Mouse (Mus musculus): ENCODE data around the gene Cdyl2. TPM values are rescaled to one million over a fixed set of nuclear protein-coding genes. Genes with fewer than 3 reads are reported as not detected.

The Cdyl2 gene
- polyA plus RNA-seq (2014; fragmentation: Nextera tagmentation; extraction: Ambion mirVana), result 7.8 and 10.2 TPM in 2 replicates

DNA sequence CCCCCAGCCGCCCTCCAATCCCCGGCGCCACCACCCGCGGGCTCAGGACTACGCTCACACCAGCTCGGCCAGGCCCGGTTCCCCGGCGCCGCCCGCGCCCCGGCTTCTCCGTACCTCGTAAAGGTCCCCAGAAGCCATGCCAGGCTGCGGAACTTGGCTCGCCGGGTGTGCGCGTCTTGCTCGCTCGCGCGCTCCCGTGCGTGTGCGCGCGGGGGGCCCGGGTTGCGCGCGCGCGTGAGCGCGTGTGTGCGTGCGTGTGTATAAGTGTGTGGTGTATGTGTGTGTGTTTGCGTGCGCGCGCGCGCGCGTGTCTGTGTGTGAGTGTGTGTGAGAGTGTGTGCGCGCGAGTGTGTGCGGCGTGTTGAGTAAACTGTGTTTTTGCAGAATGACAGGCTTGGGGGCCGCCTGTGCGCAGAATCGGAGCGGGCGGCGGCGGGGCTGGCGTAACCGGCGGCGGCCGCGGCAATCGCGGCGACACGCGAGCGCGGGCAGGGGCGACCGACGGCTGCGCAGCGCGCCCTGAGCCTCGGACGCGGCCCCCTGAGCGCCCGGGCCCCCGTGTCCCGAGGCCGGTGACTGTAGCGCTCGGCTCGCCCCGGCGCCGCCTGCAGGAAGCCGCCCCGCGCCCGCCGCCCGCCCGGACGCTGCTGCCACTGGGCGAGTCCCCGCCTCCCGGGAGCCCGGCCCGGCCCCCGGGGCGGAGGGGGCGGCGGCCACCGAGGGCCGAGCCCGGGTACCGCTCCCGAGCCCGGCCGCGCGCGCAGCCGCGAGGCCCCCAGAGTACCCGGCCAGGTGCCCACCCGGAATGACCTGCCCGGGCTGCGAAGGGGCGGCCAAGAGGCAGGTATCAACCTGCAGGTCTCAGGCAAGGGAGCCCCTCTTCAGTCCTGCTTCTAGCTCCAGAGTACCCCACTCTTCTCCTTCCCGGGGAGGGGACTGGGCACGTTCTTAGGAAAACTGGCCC is at the start of gene Cdyl2:
TSS of gene Cdyl2 (minus strand) at position 308 of the 964 bp plus-strand sequence.
- H3K27me3 ChIP-seq (ENCODE audit: control insufficient read depth, insufficient read depth, low read length), result no peaks in the 10 kb centered on the region
- H3K27ac ChIP-seq (ENCODE audit: low read depth, low read length), result peak within 1 kb of the TSS; percentile 73
- peak within 1 kb of the TSS; percentile 91 for H3K9ac ChIP-seq (ENCODE audit: low read length)
- DNase-seq (ENCODE audit: low spot score), result peak; percentile 86
- WGBS, result under 1% methylated on average over 97 of the region's 129 CpGs
- peak; percentile 84 for ATAC-seq (ENCODE audit: insufficient read depth, low FRiP score, low TSS enrichment)
- H3K4me3 ChIP-seq (ENCODE audit: low read depth, low read length), result peak within 1 kb of the TSS; percentile 77
- no peaks in the 10 kb centered on the region for H3K36me3 ChIP-seq (ENCODE audit: control insufficient read depth, insufficient read depth, low read length)
- H3K4me1 ChIP-seq (ENCODE audit: control insufficient read depth, insufficient read depth, low read length), result no peaks in the 10 kb centered on the region
- H3K9me3 ChIP-seq (ENCODE audit: control insufficient read depth, low read length), result no peaks in the 10 kb centered on the region
- H3K4me2 ChIP-seq (ENCODE audit: low read depth), result peak within 1 kb of the TSS; percentile 76

DNA sequence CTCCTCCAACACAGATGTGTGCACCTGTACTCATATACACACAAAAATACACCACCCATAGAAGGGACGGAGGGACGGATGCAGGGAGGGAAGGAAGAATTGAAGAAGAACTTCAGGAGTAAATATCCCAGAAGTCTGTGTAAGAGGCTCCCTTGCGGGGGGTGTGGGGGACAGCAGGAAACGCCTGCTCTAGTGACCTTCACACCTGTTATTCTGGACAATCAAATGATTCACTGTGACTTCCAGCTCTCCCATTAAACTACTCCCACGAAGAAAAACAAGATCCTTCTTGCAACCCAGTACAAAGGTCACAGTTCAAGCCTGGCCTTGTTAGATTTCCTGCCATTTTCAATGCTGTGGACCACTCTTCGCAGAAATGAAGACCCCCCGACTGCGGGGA is 47.8 kb upstream of the Cdyl2 start:
- Histone ChIP-seq H3K4me1 (ENCODE audit: control insufficient read depth, insufficient read depth, low read length) (no peaks in the 10 kb centered on the region), H3K4me3 (ENCODE audit: low read depth, low read length) (no peak overlapping the region), H3K9me3 (ENCODE audit: control insufficient read depth, low read length) (no peaks in the 10 kb centered on the region), H3K27ac (ENCODE audit: low read depth, low read length) (no peak overlapping the region), H3K36me3 (ENCODE audit: control insufficient read depth, insufficient read depth, low read length) (no peaks in the 10 kb centered on the region), H3K4me2 (ENCODE audit: low read depth) (no peak overlapping the region), H3K9ac (ENCODE audit: low read length) (no peak overlapping the region), H3K27me3 (ENCODE audit: control insufficient read depth, insufficient read depth, low read length) (no peaks in the 10 kb centered on the region)
- DNase-seq (ENCODE audit: low spot score) (no peak), ATAC-seq (ENCODE audit: insufficient read depth, low FRiP score, low TSS enrichment) (no peak)
- 75% methylated on average over 8 of the region's 8 CpGs for WGBS

DNA sequence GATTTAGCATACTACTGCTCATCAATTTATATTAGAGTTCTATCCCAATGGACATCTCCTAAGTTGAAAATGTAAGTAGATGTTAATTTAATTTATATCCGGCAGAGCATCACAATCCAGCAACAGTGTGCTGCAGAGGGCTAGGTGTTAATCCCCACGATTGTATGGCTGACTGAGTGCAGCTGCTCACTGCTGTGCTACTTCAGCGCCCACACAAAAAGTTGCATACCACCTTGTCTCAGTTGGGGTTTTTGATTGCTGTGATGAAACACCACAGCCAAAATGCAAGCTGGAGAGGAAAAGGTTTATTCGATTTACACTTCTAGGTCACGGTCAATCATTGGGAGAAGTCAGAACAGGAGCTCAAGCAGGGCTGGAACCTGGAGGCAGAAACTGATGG is 41.4 kb upstream of the Cdyl2 start:
- Histone ChIP-seq H3K36me3 (ENCODE audit: control insufficient read depth, insufficient read depth, low read length) (no peaks in the 10 kb centered on the region), H3K4me1 (ENCODE audit: control insufficient read depth, insufficient read depth, low read length) (no peaks in the 10 kb centered on the region), H3K27me3 (ENCODE audit: control insufficient read depth, insufficient read depth, low read length) (no peaks in the 10 kb centered on the region), H3K9ac (ENCODE audit: low read length) (no peak overlapping the region), H3K4me3 (ENCODE audit: low read depth, low read length) (no peak overlapping the region), H3K27ac (ENCODE audit: low read depth, low read length) (no peak overlapping the region), H3K4me2 (ENCODE audit: low read depth) (no peak overlapping the region), H3K9me3 (ENCODE audit: control insufficient read depth, low read length) (no peaks in the 10 kb centered on the region)
- WGBS, result 93% methylated on average over 5 of the region's 5 CpGs
- no peak for ATAC-seq (ENCODE audit: insufficient read depth, low FRiP score, low TSS enrichment)
- DNase-seq (ENCODE audit: low spot score), result no peak

DNA sequence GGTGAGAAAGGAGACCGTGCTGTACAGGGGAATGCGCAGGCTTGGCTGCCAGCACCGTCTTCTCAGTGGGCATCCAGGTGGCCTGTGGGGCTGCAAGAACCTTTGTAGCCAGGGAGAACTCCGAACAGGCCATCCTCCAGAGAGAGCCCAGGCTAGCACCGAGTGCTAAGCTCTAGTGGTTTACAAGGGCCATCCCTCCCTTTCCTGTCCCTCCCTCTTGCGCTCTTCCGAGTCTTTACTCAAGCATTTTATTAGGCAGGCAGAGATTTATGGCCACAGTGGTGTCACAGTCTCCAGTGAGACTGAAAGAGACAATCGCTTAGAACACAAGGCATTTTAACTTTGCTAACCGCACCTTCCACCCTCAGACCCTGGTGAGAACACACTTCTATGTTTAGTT is 39.9 kb upstream of the Cdyl2 start:
- H3K36me3 ChIP-seq (ENCODE audit: control insufficient read depth, insufficient read depth, low read length), result no peaks in the 10 kb centered on the region
- WGBS, result 64% methylated on average over 9 of the region's 9 CpGs
- no peaks in the 10 kb centered on the region for H3K9me3 ChIP-seq (ENCODE audit: control insufficient read depth, low read length)
- H3K9ac ChIP-seq (ENCODE audit: low read length), result no peak overlapping the region
- DNase-seq (ENCODE audit: low spot score) (no peak), ATAC-seq (ENCODE audit: insufficient read depth, low FRiP score, low TSS enrichment) (no peak)
- H3K4me1 ChIP-seq (ENCODE audit: control insufficient read depth, insufficient read depth, low read length), result no peaks in the 10 kb centered on the region
- H3K27ac ChIP-seq (ENCODE audit: low read depth, low read length), result no peak overlapping the region
- no peak overlapping the region for H3K4me3 ChIP-seq (ENCODE audit: low read depth, low read length)
- no peak overlapping the region for H3K4me2 ChIP-seq (ENCODE audit: low read depth)
- H3K27me3 ChIP-seq (ENCODE audit: control insufficient read depth, insufficient read depth, low read length), result no peaks in the 10 kb centered on the region

DNA sequence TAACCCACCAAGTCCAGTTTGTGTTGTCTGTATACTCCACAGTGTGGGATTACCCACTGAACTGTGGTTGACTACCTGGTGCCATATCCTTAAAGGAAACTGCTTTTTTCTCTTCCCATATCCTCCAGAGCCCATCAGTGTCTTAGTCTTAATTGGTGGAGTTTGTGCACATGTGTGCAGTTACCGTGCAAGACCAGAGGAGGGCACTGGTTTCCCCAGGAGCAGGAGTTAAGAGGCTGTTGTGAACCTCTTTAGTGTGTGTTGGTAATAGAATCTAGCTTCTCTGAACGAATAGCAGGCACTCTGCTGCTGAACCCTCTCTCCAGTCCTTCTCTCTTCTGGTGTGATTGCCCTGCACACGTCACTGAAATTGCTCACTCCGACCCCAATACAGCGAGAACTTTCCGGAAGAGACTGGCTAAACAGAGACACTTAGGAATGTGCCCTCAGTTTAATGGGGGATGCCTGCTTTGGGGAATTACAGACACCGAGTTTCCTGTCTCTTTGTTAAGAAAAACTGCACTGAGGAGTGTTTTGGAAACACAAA is 39.1 kb upstream of the Cdyl2 start:
- Histone ChIP-seq H3K27ac (ENCODE audit: low read depth, low read length) (no peak overlapping the region), H3K4me3 (ENCODE audit: low read depth, low read length) (no peak overlapping the region), H3K4me1 (ENCODE audit: control insufficient read depth, insufficient read depth, low read length) (no peaks in the 10 kb centered on the region), H3K4me2 (ENCODE audit: low read depth) (no peak overlapping the region), H3K9ac (ENCODE audit: low read length) (no peak overlapping the region), H3K9me3 (ENCODE audit: control insufficient read depth, low read length) (no peaks in the 10 kb centered on the region), H3K36me3 (ENCODE audit: control insufficient read depth, insufficient read depth, low read length) (no peaks in the 10 kb centered on the region), H3K27me3 (ENCODE audit: control insufficient read depth, insufficient read depth, low read length) (no peaks in the 10 kb centered on the region)
- 82% methylated on average over 7 of the region's 7 CpGs for WGBS
- ATAC-seq (ENCODE audit: insufficient read depth, low FRiP score, low TSS enrichment) (no peak), DNase-seq (ENCODE audit: low spot score) (no peak)

DNA sequence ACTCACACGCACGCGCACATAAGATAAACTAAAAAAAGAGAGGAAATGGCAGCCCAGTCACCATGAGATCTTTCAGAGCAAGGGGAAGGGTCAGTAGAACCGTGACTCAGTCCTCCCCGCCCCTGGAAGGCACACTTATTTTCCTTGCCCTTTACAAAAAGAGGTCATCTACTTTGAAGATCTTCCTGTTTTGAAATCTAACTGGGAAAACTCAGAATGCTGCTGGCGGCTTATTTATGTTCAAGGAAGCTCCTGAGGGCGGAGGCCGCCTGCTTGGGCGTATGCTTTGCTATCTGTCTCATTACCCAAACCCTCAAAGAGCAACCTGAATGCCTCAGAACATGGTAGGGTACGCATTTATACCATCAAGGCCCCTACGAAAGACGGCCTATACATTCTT is 38.0 kb upstream of the Cdyl2 start:
- Histone ChIP-seq H3K9me3 (ENCODE audit: control insufficient read depth, low read length) (no peaks in the 10 kb centered on the region), H3K4me1 (ENCODE audit: control insufficient read depth, insufficient read depth, low read length) (no peaks in the 10 kb centered on the region), H3K27me3 (ENCODE audit: control insufficient read depth, insufficient read depth, low read length) (no peaks in the 10 kb centered on the region), H3K36me3 (ENCODE audit: control insufficient read depth, insufficient read depth, low read length) (no peaks in the 10 kb centered on the region), H3K9ac (ENCODE audit: low read length) (no peak overlapping the region), H3K4me3 (ENCODE audit: low read depth, low read length) (no peak overlapping the region), H3K27ac (ENCODE audit: low read depth, low read length) (no peak overlapping the region), H3K4me2 (ENCODE audit: low read depth) (no peak overlapping the region)
- no peak for DNase-seq (ENCODE audit: low spot score)
- WGBS, result 83% methylated on average over 12 of the region's 12 CpGs
- ATAC-seq (ENCODE audit: insufficient read depth, low FRiP score, low TSS enrichment), result no peak

DNA sequence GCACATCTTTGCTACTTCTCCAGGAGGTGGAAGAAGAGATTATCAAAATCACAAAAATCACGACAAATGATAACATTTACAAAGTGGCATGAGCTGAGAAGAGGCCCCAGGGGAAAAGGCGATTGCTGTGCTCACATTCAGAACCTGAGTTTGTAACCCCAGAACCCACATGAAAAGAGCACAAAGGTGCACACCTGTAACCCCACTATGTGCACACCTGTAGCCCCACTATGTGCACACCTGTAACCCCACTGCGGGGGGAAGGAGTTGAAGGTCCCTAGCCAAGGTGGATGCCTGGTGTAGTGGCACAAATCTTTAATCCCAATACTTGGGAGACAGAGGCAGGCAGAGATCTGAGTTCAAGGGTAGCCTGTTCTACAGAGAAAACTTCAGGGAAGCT is 23.4 kb upstream of the Cdyl2 start:
- no peaks in the 10 kb centered on the region for H3K27me3 ChIP-seq (ENCODE audit: control insufficient read depth, insufficient read depth, low read length)
- H3K4me2 ChIP-seq (ENCODE audit: low read depth), result no peak overlapping the region
- no peak overlapping the region for H3K4me3 ChIP-seq (ENCODE audit: low read depth, low read length)
- no peak for ATAC-seq (ENCODE audit: insufficient read depth, low FRiP score, low TSS enrichment)
- H3K27ac ChIP-seq (ENCODE audit: low read depth, low read length), result no peak overlapping the region
- H3K4me1 ChIP-seq (ENCODE audit: control insufficient read depth, insufficient read depth, low read length), result no peaks in the 10 kb centered on the region
- H3K9ac ChIP-seq (ENCODE audit: low read length), result no peak overlapping the region
- no peak for DNase-seq (ENCODE audit: low spot score)
- no peaks in the 10 kb centered on the region for H3K36me3 ChIP-seq (ENCODE audit: control insufficient read depth, insufficient read depth, low read length)
- WGBS, result 80% methylated on average over 3 of the region's 3 CpGs
- no peaks in the 10 kb centered on the region for H3K9me3 ChIP-seq (ENCODE audit: control insufficient read depth, low read length)

DNA sequence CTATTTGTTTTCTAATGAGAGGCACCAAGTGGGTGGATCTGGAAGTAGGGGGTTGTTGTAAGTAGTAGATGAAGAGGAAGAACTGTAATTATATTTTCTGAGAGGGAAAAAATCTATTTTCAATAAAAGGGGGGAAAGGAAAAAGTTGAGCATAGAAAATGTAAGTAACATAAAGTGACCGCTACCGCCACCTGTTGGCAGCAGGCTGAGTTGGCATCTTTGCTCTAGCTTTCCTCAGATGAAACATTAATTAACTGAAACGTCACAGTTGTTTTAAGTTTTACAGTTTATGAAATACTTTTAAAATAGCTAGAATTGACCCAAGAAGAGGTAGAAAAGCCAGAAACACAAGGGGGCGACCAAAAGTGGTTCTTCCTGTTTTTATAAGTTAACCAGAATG is 22.8 kb upstream of the Cdyl2 start:
- no peak overlapping the region for H3K4me3 ChIP-seq (ENCODE audit: low read depth, low read length)
- WGBS, result 9% methylated on average over 4 of the region's 4 CpGs

DNA sequence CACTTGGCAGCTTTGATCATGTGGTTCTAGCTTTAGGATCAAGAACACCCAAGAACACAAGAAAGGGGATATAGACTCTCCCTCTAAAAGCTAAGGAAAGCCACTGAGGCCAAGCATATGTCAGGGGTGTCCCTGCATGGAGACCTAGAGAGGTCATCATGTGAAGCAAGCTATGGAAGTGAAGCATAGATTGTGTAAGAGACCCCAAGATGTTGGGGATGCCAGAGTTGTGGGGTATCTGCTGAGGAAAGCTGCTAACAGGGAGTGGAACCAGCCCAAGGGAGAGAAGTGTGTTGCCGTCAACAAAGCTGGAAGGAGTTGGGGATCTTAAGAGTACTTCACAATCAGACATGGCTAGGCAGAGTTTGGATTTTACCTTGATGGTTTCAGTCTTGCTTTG is 7.9 kb upstream of the Cdyl2 start:
- Histone ChIP-seq H3K27ac (ENCODE audit: low read depth, low read length) (no peak overlapping the region), H3K9me3 (ENCODE audit: control insufficient read depth, low read length) (no peaks in the 10 kb centered on the region), H3K36me3 (ENCODE audit: control insufficient read depth, insufficient read depth, low read length) (no peaks in the 10 kb centered on the region), H3K9ac (ENCODE audit: low read length) (no peak overlapping the region), H3K4me3 (ENCODE audit: low read depth, low read length) (no peak overlapping the region), H3K4me1 (ENCODE audit: control insufficient read depth, insufficient read depth, low read length) (no peaks in the 10 kb centered on the region), H3K4me2 (ENCODE audit: low read depth) (no peak overlapping the region), H3K27me3 (ENCODE audit: control insufficient read depth, insufficient read depth, low read length) (no peaks in the 10 kb centered on the region)
- WGBS, result 94% methylated on average over 1 of the region's 1 CpGs
- no peak for DNase-seq (ENCODE audit: low spot score)
- ATAC-seq (ENCODE audit: insufficient read depth, low FRiP score, low TSS enrichment), result no peak

More for the DNA sequence above, 22.8 kb upstream of the Cdyl2 start:
- no peak overlapping the region for H3K27ac ChIP-seq (ENCODE audit: low read depth, low read length)
- no peaks in the 10 kb centered on the region for H3K36me3 ChIP-seq (ENCODE audit: control insufficient read depth, insufficient read depth, low read length)
- H3K9ac ChIP-seq (ENCODE audit: low read length), result no peak overlapping the region
- H3K27me3 ChIP-seq (ENCODE audit: control insufficient read depth, insufficient read depth, low read length), result no peaks in the 10 kb centered on the region
- H3K9me3 ChIP-seq (ENCODE audit: control insufficient read depth, low read length), result no peaks in the 10 kb centered on the region
- no peak overlapping the region for H3K4me2 ChIP-seq (ENCODE audit: low read depth)
- no peaks in the 10 kb centered on the region for H3K4me1 ChIP-seq (ENCODE audit: control insufficient read depth, insufficient read depth, low read length)
- no peak for ATAC-seq (ENCODE audit: insufficient read depth, low FRiP score, low TSS enrichment)
- DNase-seq (ENCODE audit: low spot score), result peak; percentile 38

Data from neural tube, embryonic 11.5 days (tissue).